Mouse (Mus musculus) thymus, adult 2 months (tissue): Measurements from ENCODE around the gene Mrpl12. TPM values are rescaled to one million over a fixed set of nuclear protein-coding genes. Genes with fewer than 3 reads are reported as not detected.

Experiments
- DNase-seq: peaks from one replicate; pipeline ENCODE4 v3.0.0; 2021
- H3K27ac ChIP-seq: fragments of 200-500 bp; 2 replicates; pipeline ENCODE4 v1.5.1; 2012; ENCODE audit warnings: low read length, control low read depth; ENCODE audit not compliant: control insufficient read depth, insufficient read depth
- H3K27me3 ChIP-seq: fragments of 200-500 bp; 2 replicates; pipeline ENCODE4 v1.6.1; 2012; ENCODE audit warnings: mild to moderate bottlenecking, low read length, moderate library complexity, mixed read lengths; ENCODE audit not compliant: control insufficient read depth, insufficient read depth
- H3K36me3 ChIP-seq: fragments of 200-500 bp; 2 replicates; pipeline ENCODE4 v1.6.1; 2012; ENCODE audit warnings: mild to moderate bottlenecking, low read length, moderate library complexity; ENCODE audit not compliant: control insufficient read depth, insufficient read depth
- H3K4me1 ChIP-seq: fragments of 200-500 bp; replicated peaks from 2 replicates; pipeline ENCODE4 v1.6.1; 2012; ENCODE audit warnings: low read length; ENCODE audit not compliant: control insufficient read depth, insufficient read depth
- H3K4me3 ChIP-seq: fragments of 200-500 bp; 2 replicates; pipeline ENCODE4 v1.5.1; 2012; ENCODE audit warnings: mild to moderate bottlenecking, low read length, control low read depth, moderate library complexity; ENCODE audit not compliant: control insufficient read depth, insufficient read depth
- CTCF ChIP-seq: fragments of 200-500 bp; IDR thresholded peaks from 2 replicates; pipeline ENCODE4 v1.5.1; 2012; ENCODE audit warnings: mild to moderate bottlenecking, control low read depth, low read length, moderate library complexity, borderline replicate concordance; ENCODE audit not compliant: control insufficient read depth, poor library complexity, insufficient read depth; ENCODE audit errors: extremely low read depth
- POLR2A ChIP-seq: fragments of 200-500 bp; IDR thresholded peaks from 2 replicates; pipeline ENCODE4 v1.6.1; 2012; ENCODE audit warnings: mild to moderate bottlenecking, low read length, control low read depth, moderate library complexity; ENCODE audit not compliant: control insufficient read depth, poor library complexity, insufficient read depth; ENCODE audit errors: extremely low read depth
- WGBS: fragments of 180-500 bp; shearing (Covaris S2); methylation state at CpG from one replicate; pipeline ENCODE4 v1.1.7; 2018; 5-methylcytosine and 5-hydroxymethylcytosine counted together
- polyA plus RNA-seq: library from polyadenylated mRNA; depleted of rRNA; stranded (reverse); fragments of >200 nt; gene quantifications from 2 replicates; pipeline ENCODE4 v1.2.3, GENCODE M21; 2012

Gene Mrpl12
- polyA plus RNA-seq, 1 experiment, result 92.3 TPM

DNA sequence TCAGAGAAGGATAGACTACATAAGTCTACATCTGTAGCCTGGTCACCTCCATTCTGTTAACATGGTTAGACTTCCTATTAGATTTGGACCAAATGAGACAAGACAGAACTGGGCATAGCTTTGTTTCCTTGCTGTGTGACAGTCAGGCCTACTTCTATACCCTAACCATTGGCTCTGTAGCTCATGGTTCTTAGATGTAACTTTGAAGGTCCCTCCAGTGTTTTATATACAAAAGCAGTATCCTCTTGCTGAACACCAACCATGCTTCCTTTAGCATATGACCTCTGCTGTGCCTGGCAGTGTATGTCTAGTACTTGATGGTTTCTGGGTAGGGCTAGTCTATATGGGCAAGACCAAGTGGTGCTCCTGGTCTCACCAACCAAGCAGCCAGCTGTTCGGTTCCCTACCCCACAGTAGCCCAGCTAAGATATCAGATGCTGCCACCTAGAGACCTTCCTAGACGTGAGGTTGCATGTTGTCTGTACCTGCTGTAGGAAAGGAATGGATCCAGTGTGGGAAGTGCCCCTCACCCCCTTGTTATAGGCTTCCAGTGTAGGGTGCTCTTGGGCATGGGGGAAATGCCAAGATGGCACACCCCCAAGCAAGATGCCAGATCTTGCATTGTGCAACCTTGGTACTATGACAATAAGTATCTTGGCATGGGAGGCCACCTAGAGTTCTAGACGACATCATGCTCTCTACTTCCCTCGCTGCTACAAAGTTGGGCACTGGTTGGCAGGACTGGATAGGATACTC lies 6.1 kb downstream of the Mrpl12 start:
- no peak overlapping the region for H3K27ac ChIP-seq
- TF ChIP-seq POLR2A (no peak), CTCF (no peak)
- H3K36me3 ChIP-seq, result peaks cover 6% of the 10 kb centered on the region; the same call in 1 of the 2 replicates
- peaks cover 20% of the 10 kb centered on the region for H3K4me1 ChIP-seq
- DNase-seq, result no peak
- no peak overlapping the region for H3K4me3 ChIP-seq
- no peaks in the 10 kb centered on the region for H3K27me3 ChIP-seq
- WGBS, result 63% methylated on average over 4 of the region's 4 CpGs

DNA sequence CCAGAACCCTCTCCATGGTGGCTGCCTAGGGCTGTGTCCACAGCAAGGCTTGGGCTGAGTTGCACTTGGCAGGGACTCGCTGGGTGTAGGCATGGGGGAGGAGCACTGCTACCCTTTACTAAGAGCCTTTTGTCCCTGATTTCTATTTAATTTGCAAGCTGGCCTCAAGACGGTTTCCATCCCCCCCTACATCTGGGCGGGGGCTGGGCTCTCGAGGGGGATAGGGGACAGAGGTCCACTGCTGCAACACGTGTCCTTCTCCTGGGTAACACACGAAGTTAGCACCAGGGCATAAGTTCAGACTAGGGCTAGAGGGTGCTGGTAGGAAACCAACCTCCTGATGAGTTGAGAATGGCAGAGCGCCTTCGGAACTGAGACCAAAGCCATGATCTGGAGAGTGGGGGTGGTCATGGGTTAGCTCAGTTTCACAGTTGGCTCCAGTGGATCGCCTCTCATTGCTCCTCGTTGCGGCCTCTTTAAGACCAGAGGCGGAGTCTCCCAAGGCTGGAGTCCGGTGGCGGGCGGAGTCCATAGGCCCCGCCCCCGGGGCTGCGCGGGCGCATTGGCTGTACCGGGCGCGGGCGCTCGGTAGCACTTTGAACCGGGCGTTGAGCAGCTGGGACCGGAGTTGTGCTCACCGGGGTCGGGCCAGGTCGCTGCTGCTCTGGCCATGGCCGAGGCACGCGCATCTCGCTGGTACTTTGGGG lies 7.1 kb downstream of the Mrpl12 start, which contains the start of gene Slc25a10:
Gene Slc25a10, plus strand, starts transcription at position 524 of the 707 bp plus-strand sequence.
- H3K4me3 ChIP-seq, result peak within 1 kb of the TSS; percentile 86
- H3K36me3 ChIP-seq, result peaks cover 6% of the 10 kb centered on the region; the same call in 1 of the 2 replicates
- 1% methylated on average over 35 of the region's 35 CpGs for WGBS
- peak; percentile 79 for DNase-seq
- H3K27ac ChIP-seq, result no peak within 1 kb of the TSS
- TF ChIP-seq CTCF (no peak), POLR2A (0 out of 2 replicates have a peak, but pooled peaks have one; percentile 32)
- peaks cover 19% of the 10 kb centered on the region for H3K4me1 ChIP-seq
- no peaks in the 10 kb centered on the region for H3K27me3 ChIP-seq

DNA sequence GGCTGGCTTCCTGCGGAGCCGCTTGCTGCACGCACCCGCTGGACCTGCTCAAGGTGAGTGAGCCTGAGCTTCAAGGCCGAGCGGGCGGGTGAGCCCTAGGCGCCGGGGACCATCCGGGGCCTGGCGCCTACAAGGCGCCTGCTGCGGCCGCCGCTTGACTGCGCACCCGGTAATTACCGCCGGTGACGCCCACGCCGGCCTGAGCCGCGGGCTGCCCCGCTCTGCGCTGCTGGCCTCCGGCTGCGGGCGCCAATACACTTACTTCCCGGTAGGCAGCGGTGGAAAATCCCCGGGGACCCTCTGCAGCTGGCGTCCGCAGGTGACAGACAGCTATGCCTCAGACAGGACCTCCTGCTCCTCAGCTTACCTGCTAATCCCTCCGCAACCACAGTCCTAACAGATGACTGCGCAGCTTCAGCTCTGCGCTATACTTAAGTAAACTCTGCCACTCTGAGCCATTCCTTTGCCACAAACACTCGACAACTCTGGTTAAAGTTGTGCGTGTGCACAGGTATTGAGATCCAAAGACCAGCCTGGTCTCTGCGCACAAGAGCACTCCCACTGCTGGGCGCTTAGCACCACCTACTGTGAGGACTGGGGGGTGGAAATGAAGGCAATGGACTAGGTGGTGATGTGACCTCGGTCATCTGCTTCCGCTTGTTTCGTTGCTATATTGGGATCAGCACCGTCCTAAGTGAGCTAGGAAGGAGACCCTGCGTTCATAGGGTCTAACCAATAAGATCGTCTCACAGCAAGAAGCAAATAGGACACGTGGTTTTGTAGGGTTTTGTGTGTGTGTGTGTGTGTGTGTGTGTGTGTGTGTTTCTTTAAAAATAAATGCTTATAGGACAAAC lies 7.8 kb downstream of the Mrpl12 start:
- DNase-seq, result peak; percentile 43
- Histone ChIP-seq H3K27ac (no peak overlapping the region), H3K36me3 (peaks cover 4% of the 10 kb centered on the region; the same call in 1 of the 2 replicates), H3K27me3 (no peaks in the 10 kb centered on the region), H3K4me3 (peak overlapping the region; percentile 86), H3K4me1 (peaks cover 19% of the 10 kb centered on the region)
- under 1% methylated on average over 48 of the region's 48 CpGs for WGBS
- TF ChIP-seq POLR2A, result no peak
- TF ChIP-seq CTCF, result no peak

- H3K4me1 ChIP-seq, result peaks cover 19% of the 10 kb centered on the region
- H3K36me3 ChIP-seq, result no peaks in the 10 kb centered on the region; the same call in 1 of the 2 replicates
- no peak overlapping the region for H3K27ac ChIP-seq
- WGBS, result 40% methylated on average over 3 of the region's 3 CpGs
- TF ChIP-seq CTCF (no peak), POLR2A (no peak)
- no peak overlapping the region for H3K4me3 ChIP-seq
- no peak for DNase-seq
- no peaks in the 10 kb centered on the region for H3K27me3 ChIP-seq
Measured at GRCm38 (mm10) chr11:120492878-120493203, 8.4 kb downstream of the Mrpl12 start.

DNA sequence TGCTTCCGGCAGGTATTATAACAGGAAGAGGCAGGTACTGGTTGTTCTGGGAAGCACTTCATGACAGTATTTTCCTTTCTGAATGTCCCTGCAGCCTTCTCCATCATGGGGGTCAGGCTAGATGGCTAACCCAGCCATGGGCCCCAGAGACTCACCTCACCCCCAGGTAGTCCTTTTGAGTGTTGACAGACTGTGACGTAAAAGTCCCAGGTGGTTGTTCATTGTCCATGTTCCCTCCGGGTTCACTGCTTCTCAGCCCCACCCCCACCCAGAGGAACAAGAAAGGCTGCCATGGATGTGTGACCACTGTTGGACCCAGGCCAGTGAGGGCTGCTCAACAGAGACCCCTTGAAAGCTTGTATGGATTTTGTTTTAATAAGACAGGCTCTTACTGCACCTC lies 8.9 kb downstream of the Mrpl12 start:
- Histone ChIP-seq H3K4me3 (no peak overlapping the region), H3K27ac (no peak overlapping the region), H3K27me3 (no peaks in the 10 kb centered on the region), H3K36me3 (no peaks in the 10 kb centered on the region), H3K4me1 (peaks cover 19% of the 10 kb centered on the region)
- DNase-seq, result no peak
- 88% methylated on average over 3 of the region's 3 CpGs for WGBS
- no peak for TF ChIP-seq CTCF
- TF ChIP-seq POLR2A, result no peak

GRCm38 (mm10) chr11:120493911-120494310 lies 9.5 kb downstream of the Mrpl12 start:
- H3K4me3 ChIP-seq, result no peak overlapping the region
- TF ChIP-seq CTCF, result no peak
- TF ChIP-seq POLR2A, result no peak

More at GRCm38 (mm10) chr11:120493911-120494310, 9.5 kb downstream of the Mrpl12 start:
- Histone ChIP-seq H3K36me3 (no peaks in the 10 kb centered on the region), H3K4me1 (peaks cover 19% of the 10 kb centered on the region), H3K27me3 (no peaks in the 10 kb centered on the region), H3K27ac (no peak overlapping the region)
- no peak for DNase-seq
- 95% methylated on average over 3 of the region's 3 CpGs for whole genome bisulfite sequencing
